Mouse (Mus musculus) retina, postnatal 1 day (tissue): ENCODE measurements at regions not wholly inside any gene's neighbourhood (a gene's known extent, or its start where the extent isn't known, plus 50 kb on each side); places are given as distances from the start of the nearest gene placed in this dataset.

Experiments
- DNase-seq: peaks from one replicate; pipeline ENCODE4 v3.0.0-alpha.2; 2012

GRCm38 (mm10) chr3:58089344-58090139 is 241.7 kb upstream of the Pfn2 start:
- no peak for DNase-seq

GRCm38 (mm10) chr3:58090396-58090795 is 242.5 kb upstream of the Pfn2 start:
- DNase-seq, result no peak

- DNase-seq, result no peak
Measured at GRCm38 (mm10) chr3:58091466-58092176, 243.7 kb upstream of the Pfn2 start.

GRCm38 (mm10) chr3:58110911-58111476 is 263.1 kb upstream of the Pfn2 start:
- DNase-seq, result peak; percentile 92

GRCm38 (mm10) chr3:58112431-58112856 is 264.6 kb upstream of the Pfn2 start:
- DNase-seq, result peak; percentile 97

- no peak for DNase-seq
Measured at GRCm38 (mm10) chr3:58113941-58114340, 266.1 kb upstream of the Pfn2 start.

GRCm38 (mm10) chr3:58115511-58115910 is 267.6 kb upstream of the Pfn2 start:
- DNase-seq, result no peak

GRCm38 (mm10) chr3:58116848-58117247 is 269.0 kb upstream of the Pfn2 start:
- no peak for DNase-seq

GRCm38 (mm10) chr3:58120051-58120450 is 272.2 kb upstream of the Pfn2 start:
- no peak for DNase-seq

GRCm38 (mm10) chr3:58122456-58123359 is 274.8 kb upstream of the Pfn2 start:
- peak; percentile 91 for DNase-seq

GRCm38 (mm10) chr3:58123396-58124077 is 275.7 kb upstream of the Pfn2 start:
- no peak for DNase-seq

- no peak for DNase-seq
Measured at GRCm38 (mm10) chr3:58124886-58125285, 277.0 kb upstream of the Pfn2 start.

GRCm38 (mm10) chr3:58126996-58127395 is 279.1 kb upstream of the Pfn2 start:
- no peak for DNase-seq

GRCm38 (mm10) chr3:58128059-58128458 is 280.2 kb upstream of the Pfn2 start:
- DNase-seq, result no peak

GRCm38 (mm10) chr3:58129358-58129903 is 281.6 kb upstream of the Pfn2 start:
- no peak for DNase-seq

- peak; percentile 88 for DNase-seq
Measured at GRCm38 (mm10) chr3:58135607-58136365, 278.7 kb upstream of the Tsc22d2 start.

- DNase-seq, result peak; percentile 57
Measured at GRCm38 (mm10) chr3:58138726-58139585, 275.6 kb upstream of the Tsc22d2 start.

GRCm38 (mm10) chr3:58146108-58146507 is 268.4 kb upstream of the Tsc22d2 start:
- no peak for DNase-seq

- no peak for DNase-seq
Measured at GRCm38 (mm10) chr3:58146762-58147161, 267.8 kb upstream of the Tsc22d2 start.

- DNase-seq, result no peak
Measured at GRCm38 (mm10) chr3:58153141-58153540, 261.4 kb upstream of the Tsc22d2 start.
